Mouse (Mus musculus): ENCODE measurements around the gene Aff1.

- TF ChIP-seq POLR2A (IDR thresholded peaks at IDR 0.05; ENCODE audit: extremely low read depth, insufficient read depth, low read length) (no peak), CTCF (IDR thresholded peaks at IDR 0.05; ENCODE audit: low read depth, low read length) (no peak)
Measured at GRCm38 (mm10) chr5:103714943-103715342, 22.8 kb downstream of the Aff1 start.

Measured in liver, adult 2 months (tissue).